Mouse (Mus musculus) lung, postnatal 14 days (tissue): Measurements from ENCODE around the gene Akap12.

Experiments used
- DNase-seq: peaks from one replicate; pipeline ENCODE4 v3.0.0; 2021

Gene Akap12

GRCm38 (mm10) chr10:4285752-4286151 lies 19.6 kb downstream of the Akap12 start:
- peak; percentile 18 for DNase-seq

GRCm38 (mm10) chr10:4289171-4289570 lies 23.0 kb downstream of the Akap12 start:
- no peak for DNase-seq

DNA sequence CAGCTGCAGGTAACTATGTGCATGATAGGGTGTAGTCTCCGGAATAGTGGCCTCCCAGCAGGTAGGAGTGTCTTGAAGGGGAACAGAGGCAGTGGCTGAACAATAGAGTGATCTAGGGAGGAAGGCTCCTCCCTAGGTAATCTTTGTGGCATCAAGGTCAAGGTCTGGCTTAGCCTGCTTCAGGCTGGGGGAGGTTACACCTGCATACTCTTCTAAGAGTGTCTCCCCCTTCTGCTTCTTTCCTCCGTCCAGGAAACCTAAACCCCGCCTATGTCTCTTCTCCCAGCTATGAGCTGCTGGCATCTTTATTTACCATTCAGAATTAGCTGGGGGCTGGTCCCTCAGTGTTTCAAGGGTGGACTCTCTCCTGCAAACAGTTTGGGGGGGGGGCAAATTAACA lies 23.5 kb downstream of the Akap12 start:
- no peak for DNase-seq

GRCm38 (mm10) chr10:4290145-4290544 lies 24.0 kb downstream of the Akap12 start:
- no peak for DNase-seq

DNA sequence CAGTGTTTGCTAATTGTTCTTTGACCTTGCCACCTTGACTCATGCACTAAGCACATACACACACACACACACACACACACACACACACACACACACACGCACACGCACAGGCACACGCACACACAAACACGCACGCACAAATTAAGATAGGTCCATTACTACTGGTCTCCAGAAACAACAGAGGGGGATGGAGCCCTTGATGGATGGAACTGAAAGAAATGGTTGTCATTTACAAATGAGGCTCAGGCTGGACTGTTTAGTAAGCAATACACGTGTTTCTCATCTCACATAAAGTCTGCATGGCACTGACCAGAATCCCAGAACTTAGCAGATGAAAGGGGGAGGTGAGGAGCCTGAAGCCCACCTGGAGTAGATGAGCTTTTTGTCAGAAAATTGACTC lies 24.4 kb downstream of the Akap12 start:
- no peak for DNase-seq

DNA sequence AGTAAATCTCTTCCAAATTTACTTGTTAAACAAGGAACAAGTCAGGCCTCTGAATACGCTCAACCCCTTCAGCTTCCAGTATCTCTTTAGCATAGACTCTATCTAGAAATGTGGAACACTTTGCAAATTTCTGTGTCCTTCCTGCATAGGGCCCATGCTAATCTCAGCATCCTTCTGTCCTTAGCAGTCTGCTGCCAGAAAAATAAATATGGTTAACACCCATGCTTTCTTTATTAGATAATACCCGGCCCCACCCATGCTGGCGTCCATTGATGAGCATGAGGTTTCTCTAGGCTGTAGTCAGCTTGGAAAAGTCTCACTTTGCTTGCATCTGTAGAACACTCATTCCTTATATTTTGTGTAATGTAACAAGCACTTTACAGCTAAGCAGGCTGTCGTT lies 27.2 kb downstream of the Akap12 start:
- DNase-seq = no peak

- no peak for DNase-seq
Observed at GRCm38 (mm10) chr10:4303558-4303957, 37.4 kb downstream of the Akap12 start.

GRCm38 (mm10) chr10:4323885-4324284 lies 57.7 kb downstream of the Akap12 start:
- DNase-seq = no peak

GRCm38 (mm10) chr10:4325562-4325961 lies 59.4 kb downstream of the Akap12 start:
- peak; percentile 22 for DNase-seq

- no peak for DNase-seq
Observed at GRCm38 (mm10) chr10:4327716-4328115, 61.5 kb downstream of the Akap12 start.

DNA sequence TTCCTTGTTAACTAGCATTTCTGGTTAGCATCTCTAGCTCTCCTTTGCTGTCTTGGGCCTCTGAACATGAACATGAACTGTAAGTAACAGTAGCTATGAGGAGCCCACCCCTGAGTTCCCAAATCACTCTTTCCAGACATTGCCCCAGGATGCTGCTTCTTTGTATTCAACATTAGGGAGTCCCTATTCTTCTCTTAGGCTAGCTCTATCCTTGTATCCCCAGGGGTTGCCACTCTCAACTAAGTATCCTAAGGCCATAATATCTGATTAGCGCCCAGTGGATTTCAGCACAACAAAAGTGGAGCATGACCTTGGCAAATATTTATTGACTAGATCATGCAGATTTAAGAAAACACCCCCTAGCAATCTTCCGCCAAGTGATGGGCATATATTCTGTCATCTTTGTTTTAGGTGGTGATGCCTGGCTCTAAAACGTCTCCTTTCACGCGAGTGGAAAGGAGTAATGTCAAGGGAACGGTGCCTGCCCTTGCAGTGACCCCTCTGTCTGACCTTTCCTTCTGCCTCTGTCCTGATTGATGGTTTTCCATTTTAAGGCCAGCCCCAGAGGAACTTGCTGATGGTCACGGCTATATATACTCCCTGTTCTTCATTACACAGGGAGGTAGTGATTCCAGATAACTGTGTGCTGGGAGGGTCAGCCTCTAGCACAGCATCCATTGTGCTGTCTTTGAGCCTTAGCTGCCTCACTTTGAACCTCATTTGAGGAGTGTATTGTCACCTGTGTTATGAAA lies 66.2 kb downstream of the Akap12 start:
- DNase-seq = no peak

DNA sequence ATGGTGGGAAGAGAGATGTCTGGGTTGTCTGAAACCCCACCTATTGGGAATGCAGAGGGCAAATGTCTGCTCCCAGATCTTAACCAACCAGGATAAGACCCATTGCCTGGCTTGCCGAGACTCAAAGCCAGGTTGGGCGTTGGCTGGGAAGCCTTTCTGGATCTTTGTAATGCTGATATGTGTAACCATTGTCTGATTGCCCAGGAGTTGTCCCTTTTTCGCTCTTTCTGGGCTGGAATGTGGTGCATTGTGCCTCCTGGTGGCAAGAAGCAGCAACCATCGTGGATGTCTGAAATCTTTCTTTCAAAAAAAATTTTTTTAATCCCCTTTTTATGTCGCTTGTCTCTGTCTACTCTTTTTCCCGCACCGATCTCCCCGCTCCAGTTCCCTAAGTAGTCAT lies 67.1 kb downstream of the Akap12 start:
- DNase-seq = peak; percentile 67

DNA sequence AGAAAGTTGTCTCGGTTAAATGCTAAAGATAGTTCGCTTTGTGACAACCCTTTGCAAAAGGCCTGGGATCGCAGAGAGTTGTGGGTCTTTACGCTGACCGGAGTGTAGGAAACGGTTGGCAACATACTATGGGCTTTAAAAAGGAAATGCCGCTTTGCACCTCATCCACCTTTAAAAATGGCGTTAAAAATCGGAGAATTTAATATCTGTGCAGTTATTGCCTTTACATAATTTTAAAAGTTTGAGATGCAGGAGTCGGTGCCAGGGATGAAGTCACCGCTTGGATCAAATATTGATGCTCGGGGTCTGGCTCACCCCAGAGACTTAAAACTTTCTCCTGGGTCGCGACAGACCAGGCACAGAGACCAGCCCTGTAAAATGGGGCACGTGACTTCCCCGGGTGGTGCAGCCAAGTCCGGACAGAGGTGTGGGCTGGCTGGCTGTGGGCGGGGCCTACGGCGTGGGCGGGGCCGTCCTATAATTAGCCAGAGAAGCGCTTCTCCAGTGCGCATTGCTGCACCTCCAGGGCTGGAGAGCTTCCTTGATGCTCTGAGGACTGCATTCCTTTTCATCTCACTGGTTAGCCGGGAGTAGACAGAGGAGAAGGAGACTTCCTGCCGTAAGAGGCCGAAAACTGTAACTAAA lies 68.0 kb downstream of the Akap12 start:
- peak; percentile 91 for DNase-seq

- DNase-seq = peak; percentile 53
Observed at GRCm38 (mm10) chr10:4338863-4339461, 72.8 kb downstream of the Akap12 start.

DNA sequence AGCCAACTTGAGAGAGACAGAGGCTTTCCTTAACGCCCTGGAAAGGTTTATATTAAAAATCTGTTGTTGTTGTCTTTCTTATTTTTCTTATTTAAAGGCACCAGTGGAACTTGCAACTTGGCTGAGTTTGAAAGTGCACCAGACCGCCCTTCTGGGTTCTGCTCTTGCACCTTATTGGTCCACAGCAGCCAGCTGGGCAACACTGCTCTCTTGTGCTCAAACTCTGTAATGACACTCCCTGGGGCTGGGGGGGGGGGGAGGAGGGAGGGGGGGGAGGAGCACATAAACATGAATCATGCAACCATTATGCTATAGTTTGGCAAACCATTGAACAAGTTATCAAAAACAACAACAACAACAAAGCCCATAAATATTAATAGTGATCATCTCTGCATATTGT lies 75.2 kb downstream of the Akap12 start:
- peak; percentile 60 for DNase-seq

- DNase-seq = peak; percentile 94
Observed at GRCm38 (mm10) chr10:4346489-4347135, 80.4 kb downstream of the Akap12 start.

DNA sequence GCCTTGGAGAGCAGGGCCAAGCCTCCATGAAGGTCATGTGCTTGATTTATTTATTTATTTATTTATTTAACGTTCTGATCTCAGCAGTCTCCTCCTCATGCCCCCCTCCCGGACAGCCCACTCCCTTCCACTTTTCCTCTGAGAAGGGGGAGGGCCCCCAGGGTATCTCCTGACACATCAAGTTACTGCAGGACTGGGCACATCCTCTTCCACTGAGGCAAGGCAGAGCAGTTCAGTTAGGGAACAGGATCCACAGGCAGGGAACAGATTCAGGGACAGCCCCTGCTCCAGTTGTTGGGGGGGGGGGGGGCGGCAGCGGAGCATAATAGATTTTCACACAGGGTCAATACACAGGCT lies 80.9 kb downstream of the Akap12 start:
- DNase-seq = no peak

DNA sequence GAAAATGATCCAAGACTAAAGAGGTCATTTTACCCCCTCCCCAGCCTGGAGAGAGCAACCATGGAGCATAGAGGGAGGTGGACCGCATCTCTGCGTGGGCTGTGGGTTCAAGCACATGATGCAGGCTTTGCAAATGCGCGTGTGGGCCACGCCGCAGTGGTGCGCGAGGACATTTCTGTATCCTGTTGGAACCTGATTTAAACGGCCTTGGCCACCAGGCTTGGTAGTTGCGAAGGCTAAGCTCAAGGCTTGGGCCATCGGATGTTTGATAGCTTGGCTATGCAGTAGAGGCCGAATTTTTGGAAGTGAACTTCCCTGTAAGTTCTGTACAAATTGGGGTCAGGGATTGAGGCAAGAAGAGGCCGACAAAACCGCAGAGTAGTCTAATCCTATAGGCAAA lies 81.4 kb downstream of the Akap12 start:
- DNase-seq = no peak

DNA sequence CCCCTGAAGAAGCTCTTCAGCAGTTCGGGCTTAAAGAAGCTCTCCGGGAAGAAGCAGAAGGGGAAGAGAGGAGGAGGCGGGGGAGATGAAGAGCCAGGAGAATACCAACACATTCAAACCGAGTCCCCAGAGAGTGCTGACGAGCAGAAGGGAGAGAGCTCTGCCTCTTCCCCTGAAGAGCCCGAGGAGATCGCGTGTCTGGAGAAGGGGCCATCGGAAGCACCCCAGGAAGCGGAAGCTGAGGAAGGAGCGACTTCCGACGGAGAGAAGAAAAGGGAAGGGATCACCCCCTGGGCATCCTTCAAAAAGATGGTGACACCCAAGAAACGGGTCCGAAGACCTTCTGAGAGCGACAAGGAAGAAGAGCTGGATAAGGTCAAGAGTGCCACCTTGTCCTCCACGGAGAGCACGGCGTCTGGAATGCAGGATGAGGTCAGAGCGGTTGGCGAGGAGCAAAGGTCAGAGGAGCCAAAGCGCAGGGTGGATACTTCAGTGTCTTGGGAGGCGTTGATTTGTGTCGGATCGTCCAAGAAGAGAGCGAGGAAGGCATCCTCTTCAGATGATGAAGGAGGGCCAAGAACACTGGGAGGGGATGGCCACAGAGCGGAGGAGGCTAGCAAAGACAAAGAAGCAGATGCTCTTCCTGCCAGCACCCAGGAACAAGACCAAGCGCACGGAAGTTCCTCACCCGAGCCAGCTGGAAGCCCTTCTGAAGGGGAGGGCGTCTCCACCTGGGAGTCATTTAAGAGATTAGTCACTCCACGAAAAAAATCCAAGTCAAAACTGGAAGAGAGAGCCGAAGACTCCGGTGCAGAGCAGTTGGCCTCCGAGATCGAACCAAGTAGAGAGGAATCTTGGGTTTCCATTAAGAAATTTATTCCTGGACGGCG lies 88.4 kb downstream of the Akap12 start:
- DNase-seq = no peak

GRCm38 (mm10) chr10:4355882-4356451 lies 89.8 kb downstream of the Akap12 start:
- no peak for DNase-seq

- no peak for DNase-seq
Observed at GRCm38 (mm10) chr10:4356640-4357039, 90.5 kb downstream of the Akap12 start.

- DNase-seq = no peak
Observed at GRCm38 (mm10) chr10:4357435-4357834, 91.3 kb downstream of the Akap12 start.
